Mouse (Mus musculus): ENCODE measurements around the gene Afg1l. TPM values are rescaled to one million over a fixed set of nuclear protein-coding genes. Genes with fewer than 3 reads are reported as not detected.

Gene Afg1l
- polyA plus RNA-seq, 1 experiment from 2014 or later: 8.1 TPM

GRCm38 (mm10) chr10:42417530-42418174, 60.7 kb downstream of the Afg1l start:
- H3K4me3 ChIP-seq (ENCODE audit: low read length): no peak overlapping the region
- no peak overlapping the region for H3K9ac ChIP-seq (ENCODE audit: low read depth, low read length)
- no peak for ATAC-seq (ENCODE audit: low FRiP score, low TSS enrichment)
- no peaks in the 10 kb centered on the region for H3K27me3 ChIP-seq (ENCODE audit: control insufficient read depth, insufficient read depth, low read length)
- H3K4me1 ChIP-seq (ENCODE audit: control insufficient read depth, insufficient read depth, low read length): no peaks in the 10 kb centered on the region
- WGBS: 52% methylated on average over 10 of the region's 10 CpGs
- no peaks in the 10 kb centered on the region for H3K36me3 ChIP-seq (ENCODE audit: control insufficient read depth, insufficient read depth, low read length)
- H3K4me2 ChIP-seq (replicated peaks; ENCODE audit: low read depth, low read length): no peak overlapping the region
- no peak overlapping the region for H3K27ac ChIP-seq (ENCODE audit: low read depth, low read length)
- H3K9me3 ChIP-seq (ENCODE audit: control insufficient read depth, low read length): no peaks in the 10 kb centered on the region

GRCm38 (mm10) chr10:42415821-42416470, 62.4 kb downstream of the Afg1l start:
- H3K4me1 ChIP-seq (ENCODE audit: control insufficient read depth, insufficient read depth, low read length): no peaks in the 10 kb centered on the region
- no peak overlapping the region for H3K4me2 ChIP-seq (replicated peaks; ENCODE audit: low read depth, low read length)
- no peaks in the 10 kb centered on the region for H3K36me3 ChIP-seq (ENCODE audit: control insufficient read depth, insufficient read depth, low read length)
- no peak overlapping the region for H3K9ac ChIP-seq (ENCODE audit: low read depth, low read length)
- no peaks in the 10 kb centered on the region for H3K27me3 ChIP-seq (ENCODE audit: control insufficient read depth, insufficient read depth, low read length)
- no peak overlapping the region for H3K27ac ChIP-seq (ENCODE audit: low read depth, low read length)
- no peak overlapping the region for H3K4me3 ChIP-seq (ENCODE audit: low read length)
- H3K9me3 ChIP-seq (ENCODE audit: control insufficient read depth, low read length): no peaks in the 10 kb centered on the region
- 81% methylated on average over 4 of the region's 4 CpGs for WGBS
- no peak for ATAC-seq (ENCODE audit: low FRiP score, low TSS enrichment)

GRCm38 (mm10) chr10:42410748-42411537, 67.4 kb downstream of the Afg1l start:
- Histone ChIP-seq H3K9ac (ENCODE audit: low read depth, low read length) (no peak overlapping the region), H3K27ac (ENCODE audit: low read depth, low read length) (no peak overlapping the region), H3K4me2 (replicated peaks; ENCODE audit: low read depth, low read length) (no peak overlapping the region), H3K9me3 (ENCODE audit: control insufficient read depth, low read length) (no peaks in the 10 kb centered on the region), H3K4me3 (ENCODE audit: low read length) (no peak overlapping the region), H3K36me3 (ENCODE audit: control insufficient read depth, insufficient read depth, low read length) (no peaks in the 10 kb centered on the region), H3K27me3 (ENCODE audit: control insufficient read depth, insufficient read depth, low read length) (no peaks in the 10 kb centered on the region), H3K4me1 (ENCODE audit: control insufficient read depth, insufficient read depth, low read length) (no peaks in the 10 kb centered on the region)
- 83% methylated on average over 6 of the region's 6 CpGs for WGBS
- no peak for ATAC-seq (ENCODE audit: low FRiP score, low TSS enrichment)

DNA sequence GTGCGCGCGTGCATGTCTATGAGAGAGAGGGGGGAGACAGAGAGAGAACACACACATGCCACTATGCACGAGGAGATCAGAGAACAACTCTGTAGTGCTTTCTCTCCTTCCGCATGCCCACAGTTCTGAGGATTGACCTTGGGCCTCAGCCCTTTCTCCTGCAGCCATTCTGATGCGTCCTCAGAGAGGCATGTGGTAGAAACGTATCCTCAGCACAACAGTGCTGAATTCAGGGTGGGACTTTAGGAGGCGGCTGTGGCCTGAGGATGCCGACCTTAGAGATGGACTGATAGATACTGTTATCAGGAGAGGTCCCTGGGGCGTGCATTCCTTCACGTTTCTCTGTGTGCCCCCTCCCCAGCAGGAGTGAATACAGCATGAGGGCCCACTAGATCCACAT, 87.9 kb downstream of the Afg1l start:
- ATAC-seq (ENCODE audit: low FRiP score, low TSS enrichment): no peak
- WGBS: 82% methylated on average over 11 of the region's 11 CpGs
- Histone ChIP-seq H3K4me3 (ENCODE audit: low read length) (no peak overlapping the region), H3K9me3 (ENCODE audit: control insufficient read depth, low read length) (no peaks in the 10 kb centered on the region), H3K9ac (ENCODE audit: low read depth, low read length) (no peak overlapping the region), H3K36me3 (ENCODE audit: control insufficient read depth, insufficient read depth, low read length) (no peaks in the 10 kb centered on the region), H3K27me3 (ENCODE audit: control insufficient read depth, insufficient read depth, low read length) (no peaks in the 10 kb centered on the region), H3K27ac (ENCODE audit: low read depth, low read length) (no peak overlapping the region), H3K4me2 (replicated peaks; ENCODE audit: low read depth, low read length) (no peak overlapping the region), H3K4me1 (ENCODE audit: control insufficient read depth, insufficient read depth, low read length) (no peaks in the 10 kb centered on the region)

DNA sequence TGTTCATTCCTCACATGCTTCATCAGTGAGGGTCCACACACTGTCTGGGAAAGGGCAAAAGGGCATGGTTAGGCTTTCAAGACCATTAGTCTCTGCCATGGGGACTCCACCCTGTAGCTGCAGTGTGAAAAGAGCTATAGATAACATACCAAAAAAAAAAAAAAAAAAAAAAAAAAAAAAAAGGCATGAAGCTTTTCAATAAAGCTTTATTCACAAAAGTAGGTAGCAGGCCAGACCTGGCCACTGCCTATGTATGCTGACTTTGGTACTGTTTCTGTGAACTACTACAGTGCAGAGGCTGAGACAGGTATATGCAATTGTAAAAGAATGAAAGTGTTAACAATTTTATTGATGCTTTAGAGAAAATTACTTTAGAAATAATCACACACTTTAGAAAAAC, 90.2 kb downstream of the Afg1l start:
- H3K27me3 ChIP-seq (ENCODE audit: control insufficient read depth, insufficient read depth, low read length): no peaks in the 10 kb centered on the region
- H3K4me3 ChIP-seq (ENCODE audit: low read length): no peak overlapping the region

DNA sequence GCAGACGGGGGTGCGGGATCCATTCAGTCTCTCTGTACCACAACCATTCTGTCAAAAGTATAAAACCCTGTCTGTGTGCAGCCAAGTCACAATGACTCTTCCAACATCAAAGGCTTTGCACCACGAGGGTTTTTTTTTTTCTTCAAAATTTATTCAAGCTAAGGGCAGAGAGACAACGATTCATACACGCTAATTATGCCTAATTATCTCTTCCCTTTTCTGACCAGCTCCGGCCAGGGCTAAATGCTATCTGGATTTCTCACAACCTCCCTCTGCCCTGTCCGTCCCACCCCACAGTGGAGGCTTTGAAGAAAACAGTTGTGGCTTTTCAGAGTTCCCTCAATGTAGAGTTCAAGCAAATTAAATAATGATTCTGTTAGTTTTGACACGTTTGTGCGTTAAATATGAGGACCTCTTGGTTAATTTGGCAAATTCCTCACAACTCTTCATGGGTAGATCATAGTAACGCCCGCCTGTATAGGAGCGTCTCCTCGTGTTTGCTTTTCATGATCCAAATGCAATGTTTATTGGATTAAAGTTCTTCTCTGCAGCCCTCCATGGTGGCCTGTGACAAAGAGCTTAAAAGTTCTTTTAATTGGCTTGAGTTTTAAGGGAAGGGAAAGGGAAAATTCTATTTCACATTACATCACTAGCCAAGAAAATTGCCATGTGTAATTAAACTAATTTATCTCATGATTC, 93.3 kb downstream of the Afg1l start:
- no peak for ATAC-seq (ENCODE audit: low FRiP score, low TSS enrichment)
- Histone ChIP-seq H3K4me2 (replicated peaks; ENCODE audit: low read depth, low read length) (no peak overlapping the region), H3K27ac (ENCODE audit: low read depth, low read length) (no peak overlapping the region)

More for the DNA sequence above, 90.2 kb downstream of the Afg1l start:
- H3K9me3 ChIP-seq (ENCODE audit: control insufficient read depth, low read length): no peaks in the 10 kb centered on the region
- no peak overlapping the region for H3K27ac ChIP-seq (ENCODE audit: low read depth, low read length)
- no peak for ATAC-seq (ENCODE audit: low FRiP score, low TSS enrichment)
- no peak overlapping the region for H3K9ac ChIP-seq (ENCODE audit: low read depth, low read length)
- no peaks in the 10 kb centered on the region for H3K36me3 ChIP-seq (ENCODE audit: control insufficient read depth, insufficient read depth, low read length)
- H3K4me2 ChIP-seq (replicated peaks; ENCODE audit: low read depth, low read length): no peak overlapping the region
- no peaks in the 10 kb centered on the region for H3K4me1 ChIP-seq (ENCODE audit: control insufficient read depth, insufficient read depth, low read length)

DNA sequence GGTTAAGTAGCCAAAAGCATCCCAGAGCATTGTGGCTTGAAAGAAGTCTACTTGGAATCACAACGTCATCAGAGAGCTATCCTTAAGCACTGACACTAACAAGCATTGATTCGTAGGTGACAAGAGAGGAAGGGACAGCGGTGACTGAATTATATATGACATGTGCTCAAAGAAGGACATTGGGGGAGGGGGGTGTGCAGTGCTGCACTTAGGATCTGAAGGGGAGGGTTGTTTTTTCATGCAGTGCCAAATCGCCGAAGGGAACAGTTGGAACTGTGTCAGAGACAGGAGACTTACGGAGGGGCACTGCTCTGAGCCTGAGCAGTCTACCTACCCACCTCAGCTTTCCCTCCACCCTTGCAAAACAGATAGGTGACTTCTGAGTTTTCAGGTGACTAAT, 94.7 kb downstream of the Afg1l start:
- Histone ChIP-seq H3K9me3 (ENCODE audit: control insufficient read depth, low read length) (no peaks in the 10 kb centered on the region), H3K27ac (ENCODE audit: low read depth, low read length) (no peak overlapping the region)
- WGBS: 65% methylated on average over 6 of the region's 6 CpGs

More for the DNA sequence above, 93.3 kb downstream of the Afg1l start:
- no peaks in the 10 kb centered on the region for H3K9me3 ChIP-seq (ENCODE audit: control insufficient read depth, low read length)
- no peak overlapping the region for H3K9ac ChIP-seq (ENCODE audit: low read depth, low read length)
- H3K27me3 ChIP-seq (ENCODE audit: control insufficient read depth, insufficient read depth, low read length): no peaks in the 10 kb centered on the region
- no peaks in the 10 kb centered on the region for H3K4me1 ChIP-seq (ENCODE audit: control insufficient read depth, insufficient read depth, low read length)
- no peaks in the 10 kb centered on the region for H3K36me3 ChIP-seq (ENCODE audit: control insufficient read depth, insufficient read depth, low read length)
- WGBS: 76% methylated on average over 13 of the region's 13 CpGs
- no peak overlapping the region for H3K4me3 ChIP-seq (ENCODE audit: low read length)

DNA sequence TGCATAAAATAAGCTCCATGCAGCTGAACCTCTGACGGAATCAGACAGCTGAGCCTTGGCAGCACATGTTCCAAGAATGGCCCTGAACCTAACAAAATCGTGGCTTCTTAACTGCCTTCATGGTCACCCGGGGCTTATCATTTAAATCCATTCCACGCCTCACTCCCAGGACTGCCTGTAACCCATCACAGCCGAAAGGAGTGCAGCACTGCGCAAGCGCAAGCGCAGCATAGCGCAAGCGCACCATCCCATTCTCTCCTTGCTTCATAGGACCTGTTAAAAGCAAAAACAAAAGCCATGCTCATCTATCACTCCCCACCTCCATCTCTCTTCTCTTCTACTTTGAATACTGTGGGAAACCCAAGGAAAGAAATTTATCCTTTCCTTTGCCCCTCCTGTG, 114.1 kb downstream of the Afg1l start:
- no peak for ATAC-seq (ENCODE audit: low FRiP score, low TSS enrichment)

More for the DNA sequence above, 94.7 kb downstream of the Afg1l start:
- no peaks in the 10 kb centered on the region for H3K4me1 ChIP-seq (ENCODE audit: control insufficient read depth, insufficient read depth, low read length)
- H3K27me3 ChIP-seq (ENCODE audit: control insufficient read depth, insufficient read depth, low read length): no peaks in the 10 kb centered on the region
- no peak for ATAC-seq (ENCODE audit: low FRiP score, low TSS enrichment)
- H3K4me2 ChIP-seq (replicated peaks; ENCODE audit: low read depth, low read length): no peak overlapping the region
- H3K9ac ChIP-seq (ENCODE audit: low read depth, low read length): no peak overlapping the region
- no peaks in the 10 kb centered on the region for H3K36me3 ChIP-seq (ENCODE audit: control insufficient read depth, insufficient read depth, low read length)
- no peak overlapping the region for H3K4me3 ChIP-seq (ENCODE audit: low read length)

More for the DNA sequence above, 114.1 kb downstream of the Afg1l start:
- Histone ChIP-seq H3K4me1 (ENCODE audit: control insufficient read depth, insufficient read depth, low read length) (no peaks in the 10 kb centered on the region), H3K4me3 (ENCODE audit: low read length) (no peak overlapping the region), H3K4me2 (replicated peaks; ENCODE audit: low read depth, low read length) (no peak overlapping the region), H3K27me3 (ENCODE audit: control insufficient read depth, insufficient read depth, low read length) (no peaks in the 10 kb centered on the region), H3K9ac (ENCODE audit: low read depth, low read length) (no peak overlapping the region), H3K27ac (ENCODE audit: low read depth, low read length) (no peak overlapping the region), H3K36me3 (ENCODE audit: control insufficient read depth, insufficient read depth, low read length) (no peaks in the 10 kb centered on the region), H3K9me3 (ENCODE audit: control insufficient read depth, low read length) (peaks cover 5% of the 10 kb centered on the region)
- 91% methylated on average over 10 of the region's 10 CpGs for WGBS

Measured in kidney, embryonic 14.5 days (tissue).